Mouse (Mus musculus) spleen, adult 2 months (tissue): ENCODE measurements around the gene Ssrp1. TPM values are rescaled to one million over a fixed set of nuclear protein-coding genes. Genes with fewer than 3 reads are reported as not detected.

ENCODE experiments used
- DNase-seq, 2 experiments: peaks; one replicate each; pipeline versions ENCODE4 v3.0.0 to v3.0.0-alpha.2; 2012 to 2021; ENCODE audit warnings: low spot score in 2 of 2, low read depth in 1 of 2
- H3K27ac ChIP-seq: fragments of 200-500 bp; 2 replicates; pipeline ENCODE4 v1.5.1; 2012; ENCODE audit warnings: low read length, inconsistent platforms; ENCODE audit not compliant: insufficient read depth
- H3K27me3 ChIP-seq: fragments of 200-500 bp; 2 replicates; pipeline ENCODE4 v1.6.1; 2012; ENCODE audit warnings: mild to moderate bottlenecking, moderate library complexity, low read length, inconsistent platforms; ENCODE audit not compliant: control insufficient read depth, insufficient read depth
- H3K36me3 ChIP-seq: fragments of 200-500 bp; 2 replicates; pipeline ENCODE4 v1.6.1; 2012; ENCODE audit warnings: mild to moderate bottlenecking, low read length, inconsistent platforms; ENCODE audit not compliant: control insufficient read depth, insufficient read depth
- H3K4me1 ChIP-seq: fragments of 200-500 bp; 2 replicates; pipeline ENCODE4 v1.6.1; 2011; ENCODE audit warnings: inconsistent platforms; ENCODE audit not compliant: control insufficient read depth, insufficient read depth, insufficient read length
- H3K4me3 ChIP-seq: fragments of 200-500 bp; 2 replicates; pipeline ENCODE4 v1.5.1; 2011; ENCODE audit warnings: mild to moderate bottlenecking, inconsistent platforms; ENCODE audit not compliant: insufficient read depth, insufficient read length; ENCODE audit errors: extremely low read depth
- CTCF ChIP-seq: fragments of 200-500 bp; IDR thresholded peaks from 2 replicates; pipeline ENCODE4 v1.5.1; 2011; ENCODE audit warnings: mild to moderate bottlenecking, inconsistent platforms; ENCODE audit not compliant: insufficient read depth, insufficient read length, insufficient replicate concordance; ENCODE audit errors: extremely low read depth
- POLR2A ChIP-seq: fragments of 200-500 bp; IDR thresholded peaks from 2 replicates; pipeline ENCODE4 v1.6.1; 2011; ENCODE audit warnings: low read depth, low read length, inconsistent platforms
- WGBS: fragments of 180-500 bp; shearing (Covaris S2); methylation state at CpG from one replicate; pipeline ENCODE4 v1.1.7; 2018; 5-methylcytosine and 5-hydroxymethylcytosine counted together
- polyA plus RNA-seq: library from polyadenylated mRNA; depleted of rRNA; stranded (reverse); fragments of >200 nt; gene quantifications from 2 replicates; pipeline ENCODE4 v1.2.3, GENCODE M21; 2012

Ssrp1 gene
- polyA plus RNA-seq, 1 experiment: 105 TPM

DNA sequence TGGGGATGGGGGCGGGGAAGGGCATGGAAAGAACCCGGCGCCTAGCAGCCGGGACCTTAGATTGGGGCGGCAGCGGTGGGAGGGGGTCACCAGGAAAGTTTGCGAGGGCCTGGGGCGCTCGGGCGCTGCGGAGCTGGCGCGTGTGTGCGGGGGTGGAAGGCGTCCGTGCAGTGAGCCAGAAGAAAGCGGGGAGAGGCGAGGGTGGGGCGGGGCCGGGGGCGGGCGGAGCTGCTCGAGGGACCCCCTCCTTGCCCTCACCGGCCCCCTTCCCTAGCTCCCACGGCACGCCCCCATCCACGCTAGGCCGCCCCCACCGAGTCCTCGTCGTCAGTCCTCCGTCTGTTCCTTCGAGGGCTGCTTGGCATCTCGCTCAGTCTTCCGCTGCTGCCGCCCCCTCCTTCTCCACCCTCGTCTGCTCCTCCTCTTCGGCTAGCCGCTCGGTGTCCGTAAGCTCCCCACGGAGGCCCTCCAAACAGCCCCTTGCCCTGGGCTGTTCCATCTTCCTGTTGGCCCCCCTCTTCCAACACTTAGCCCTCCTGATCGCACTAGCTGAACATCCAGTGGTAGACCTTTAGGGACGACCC lies 11.2 kb downstream of the Ssrp1 start:
- peak overlapping the region; percentile 68 for H3K4me3 ChIP-seq
- peak overlapping the region; percentile 21 for H3K27ac ChIP-seq
- no peak for TF ChIP-seq POLR2A
- H3K27me3 ChIP-seq: no peaks in the 10 kb centered on the region
- WGBS: 2% methylated on average over 43 of the region's 44 CpGs
- peaks cover 14% of the 10 kb centered on the region for H3K36me3 ChIP-seq
- H3K4me1 ChIP-seq: peaks cover 3% of the 10 kb centered on the region; the same call in 1 of the 2 replicates
- DNase-seq: peak in 1 of 2 experiments; percentile 52

DNA sequence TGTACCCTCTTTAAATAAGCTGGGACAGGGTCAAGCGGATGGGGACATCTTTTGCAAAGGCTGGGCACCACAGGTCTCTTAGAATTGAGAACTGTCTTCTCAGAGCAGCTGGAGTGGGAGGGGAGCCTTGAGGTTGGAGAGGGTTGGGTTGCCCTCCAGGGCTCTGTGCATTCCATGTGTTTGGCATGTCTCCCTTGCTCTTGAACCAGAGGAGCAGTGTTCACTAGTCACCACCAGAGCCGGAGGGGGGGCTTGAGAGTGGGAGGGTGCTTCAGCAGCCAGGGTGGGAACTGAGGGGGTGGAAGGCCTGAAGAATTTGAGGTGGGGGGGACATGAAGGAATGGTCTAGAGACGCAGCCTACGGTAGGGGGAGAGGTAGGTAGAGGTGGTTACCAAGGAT lies 12.2 kb downstream of the Ssrp1 start:
- DNase-seq: no peak
- H3K4me3 ChIP-seq: no peak overlapping the region

GRCm38 (mm10) chr2:85050001-85050634 lies 13.1 kb downstream of the Ssrp1 start:
- Histone ChIP-seq H3K36me3 (peaks cover 10% of the 10 kb centered on the region), H3K4me1 (no peaks in the 10 kb centered on the region), H3K27ac (peak overlapping the region; percentile 48; the same call in 1 of the 2 replicates), H3K27me3 (no peaks in the 10 kb centered on the region), H3K4me3 (peak overlapping the region; percentile 15; the same call in 1 of the 2 replicates)
- 77% methylated on average over 10 of the region's 10 CpGs for WGBS
- no peak for DNase-seq
- TF ChIP-seq POLR2A (no peak), CTCF (no peak)

More for the DNA sequence above, 12.2 kb downstream of the Ssrp1 start:
- Histone ChIP-seq H3K27ac (no peak overlapping the region), H3K4me1 (no peaks in the 10 kb centered on the region), H3K27me3 (no peaks in the 10 kb centered on the region), H3K36me3 (peaks cover 12% of the 10 kb centered on the region)
- no peak for TF ChIP-seq POLR2A
- no peak for TF ChIP-seq CTCF
- 92% methylated on average over 4 of the region's 4 CpGs for WGBS

DNA sequence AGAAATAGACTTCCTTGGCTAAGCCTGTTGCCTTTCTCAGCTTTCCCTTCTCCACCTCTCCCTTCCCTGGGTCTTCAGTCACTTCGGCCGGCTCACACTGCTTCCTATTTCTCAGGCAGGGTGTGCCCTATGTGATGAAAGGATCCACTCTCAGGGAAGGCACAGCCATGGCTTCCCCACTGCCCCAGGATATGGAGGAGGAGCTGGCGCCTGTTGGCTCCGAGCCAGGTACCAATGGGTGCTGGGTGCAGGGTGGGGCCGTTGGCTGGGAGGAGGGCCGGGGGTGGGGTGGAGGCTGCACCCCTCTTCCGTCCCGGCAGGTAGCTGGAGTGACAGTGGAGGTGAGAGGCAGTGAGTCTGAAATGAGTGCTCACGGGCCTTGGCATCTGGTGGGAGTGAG lies 13.7 kb downstream of the Ssrp1 start:
- no peak for DNase-seq
- H3K4me3 ChIP-seq: no peak overlapping the region

GRCm38 (mm10) chr2:85053192-85053816 lies 16.3 kb downstream of the Ssrp1 start:
- H3K36me3 ChIP-seq: peaks cover 7% of the 10 kb centered on the region
- no peaks in the 10 kb centered on the region for H3K4me1 ChIP-seq
- no peak for DNase-seq
- TF ChIP-seq CTCF (no peak), POLR2A (no peak)
- H3K4me3 ChIP-seq: no peak overlapping the region
- 90% methylated on average over 5 of the region's 5 CpGs for WGBS
- H3K27me3 ChIP-seq: no peaks in the 10 kb centered on the region
- H3K27ac ChIP-seq: no peak overlapping the region

More for the DNA sequence above, 13.7 kb downstream of the Ssrp1 start:
- Histone ChIP-seq H3K36me3 (peaks cover 10% of the 10 kb centered on the region), H3K27me3 (no peaks in the 10 kb centered on the region), H3K27ac (peak overlapping the region; percentile 48; the same call in 1 of the 2 replicates), H3K4me1 (no peaks in the 10 kb centered on the region)
- TF ChIP-seq CTCF (no peak), POLR2A (no peak)
- WGBS: 73% methylated on average over 9 of the region's 9 CpGs

DNA sequence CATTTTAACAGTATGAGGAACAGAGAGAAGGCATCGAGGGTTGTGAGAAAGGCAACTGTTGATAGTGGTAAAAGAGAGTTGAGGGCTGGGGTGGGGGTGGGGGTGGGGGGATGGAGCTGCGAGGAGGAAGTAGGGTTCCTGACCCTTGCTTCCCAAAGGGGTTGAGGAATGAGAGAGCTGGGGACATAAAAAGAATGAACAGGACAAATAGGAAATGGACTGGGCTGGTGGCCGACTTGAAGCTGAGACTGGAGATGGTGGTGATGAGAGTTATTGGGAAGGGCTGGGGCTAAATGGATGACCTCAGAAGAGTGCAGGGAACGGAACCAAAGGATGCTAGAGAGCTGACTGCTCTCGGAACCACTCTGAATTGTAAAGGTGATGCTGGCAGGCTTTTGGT lies 19.7 kb downstream of the Ssrp1 start:
- TF ChIP-seq CTCF: no peak
- TF ChIP-seq POLR2A: no peak
- no peak overlapping the region for H3K27ac ChIP-seq
- H3K4me1 ChIP-seq: peaks cover 3% of the 10 kb centered on the region; the same call in 1 of the 2 replicates
- no peak for DNase-seq
- H3K36me3 ChIP-seq: peaks cover 16% of the 10 kb centered on the region
- 60% methylated on average over 5 of the region's 5 CpGs for WGBS
- H3K27me3 ChIP-seq: no peaks in the 10 kb centered on the region
- H3K4me3 ChIP-seq: no peak overlapping the region

DNA sequence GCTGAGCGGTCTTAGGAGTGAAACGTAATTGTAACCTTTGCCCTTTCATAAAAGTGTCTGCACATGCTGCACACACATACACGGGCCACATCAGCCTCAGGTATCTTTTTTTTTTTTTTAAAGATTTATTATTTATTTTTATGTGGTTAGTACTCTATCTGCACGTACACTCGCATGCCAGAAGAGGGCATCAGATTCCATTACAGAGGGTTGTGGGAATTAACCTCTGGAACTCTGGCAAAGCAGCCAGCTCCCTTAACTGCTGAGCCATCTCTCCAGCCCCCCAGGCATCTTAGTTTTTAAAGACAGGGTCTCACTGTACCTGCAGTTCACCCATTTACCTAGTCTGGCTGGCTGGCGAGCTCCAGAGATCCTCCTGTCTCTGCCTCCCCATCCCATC lies 22.6 kb downstream of the Ssrp1 start:
- peaks cover 3% of the 10 kb centered on the region; the same call in 1 of the 2 replicates for H3K4me1 ChIP-seq
- H3K4me3 ChIP-seq: no peak overlapping the region
- WGBS: 91% methylated on average over 6 of the region's 6 CpGs
- H3K27ac ChIP-seq: no peak overlapping the region
- TF ChIP-seq POLR2A (no peak), CTCF (no peak)
- no peak for DNase-seq
- H3K36me3 ChIP-seq: peaks cover 16% of the 10 kb centered on the region
- no peaks in the 10 kb centered on the region for H3K27me3 ChIP-seq
